Comparison of ENCODE assay signal across 13 mouse cellular contexts in the genomic region with DNA sequence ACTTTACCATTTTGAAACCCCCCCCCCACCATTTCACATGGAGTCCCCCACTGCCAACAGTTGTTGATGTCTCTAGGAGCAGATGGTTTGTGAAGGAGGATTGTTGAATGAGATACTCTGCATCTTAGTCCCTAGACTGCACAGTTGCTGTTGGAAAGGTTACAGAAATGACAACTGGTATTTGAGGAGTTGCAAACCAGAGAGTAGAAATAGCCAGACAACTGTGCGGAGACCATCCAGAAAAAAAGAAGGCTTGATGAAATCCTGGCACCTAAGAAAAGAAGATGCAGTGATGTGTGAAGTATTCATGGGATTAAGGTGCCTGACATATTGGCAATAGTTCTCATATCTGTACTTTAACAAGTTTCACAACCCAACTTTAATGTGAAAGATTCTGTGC.
A peak's percentile ranks its signal among the peaks of the same experiment; 100 is the strongest.
DNase-seq lines count a peak whose midpoint lies in the region; ATAC-seq and TF ChIP-seq lines count a peak whose summit lies in the region.
"Had no signal": no experiment of that assay in that cellular context is flagged by ENCODE, and none has a peak within 500 bp of the region (broad histone marks: within the 10 kb centered on the region; RNA-seq: fewer than 3 reads in every experiment).

No protein-coding gene starts in this region.

- H3K27me3 ChIP-seq in hindbrain, postnatal 0 days (ENCODE audit: insufficient read depth, low read length) = no peaks in the 10 kb centered on the region
- H3K27me3 ChIP-seq in hindbrain, embryonic 14.5 days (ENCODE audit: control insufficient read depth, insufficient read depth, low read length) = no peaks in the 10 kb centered on the region
- H3K27me3 ChIP-seq in forebrain, embryonic 16.5 days (replicated peaks; ENCODE audit: control insufficient read depth, insufficient read depth, low read length) = no peaks in the 10 kb centered on the region
- H3K27me3 ChIP-seq: heart, embryonic 15.5 days; hindbrain, embryonic 15.5 days had no signal

- WGBS in hindbrain, postnatal 0 days = 52% methylated on average over 1 of the region's 1 CpGs
- 85% methylated on average over 1 of the region's 1 CpGs for WGBS in hindbrain, embryonic 14.5 days
- 57% methylated on average over 1 of the region's 1 CpGs for WGBS in forebrain, embryonic 16.5 days

- TF ChIP-seq POLR2A in brain, embryonic 14.5 days (IDR thresholded peaks at IDR 0.05; ENCODE audit: borderline replicate concordance, extremely low read depth, insufficient read depth, insufficient read length, poor library complexity, severe bottlenecking) = no peak

- DNase-seq in hindbrain, postnatal 0 days (ENCODE audit: low spot score) = peak; percentile 54
- DNase-seq in hindbrain, embryonic 14.5 days (ENCODE audit: low spot score) = no peak
- DNase-seq in brain, embryonic 14.5 days (ENCODE audit: low read depth) = peak; percentile 84
- peak; percentile 6 to 38 for DNase-seq in left cerebral cortex, adult 9 months (ENCODE audit: low spot score in 2 of 2)
- no peak for DNase-seq in MN1 (ENCODE audit: low spot score)
- no peak for DNase-seq in ovary, adult 18-20 months (ENCODE audit: low spot score)
- DNase-seq: kidney, adult 9 months; lung, embryonic 14.5 days; thymus, postnatal 14 days had no signal

- H3K4me2 ChIP-seq in hindbrain, postnatal 0 days (ENCODE audit: low read depth, low read length) = no peak overlapping the region
- no peak overlapping the region for H3K4me2 ChIP-seq in hindbrain, embryonic 14.5 days (replicated peaks)
- H3K4me2 ChIP-seq in forebrain, embryonic 16.5 days (ENCODE audit: low read length) = no peak overlapping the region
- H3K4me2 ChIP-seq: heart, embryonic 15.5 days; hindbrain, embryonic 15.5 days; lung, embryonic 14.5 days had no signal

- no peaks in the 10 kb centered on the region for H3K4me1 ChIP-seq in hindbrain, postnatal 0 days (ENCODE audit: insufficient read depth, low read length)
- H3K4me1 ChIP-seq in hindbrain, embryonic 14.5 days (replicated peaks; ENCODE audit: control insufficient read depth, insufficient read depth, low read length) = no peaks in the 10 kb centered on the region
- no peaks in the 10 kb centered on the region for H3K4me1 ChIP-seq in forebrain, embryonic 16.5 days (replicated peaks; ENCODE audit: control insufficient read depth, insufficient read depth, low read length)
- H3K4me1 ChIP-seq: heart, embryonic 15.5 days; hindbrain, embryonic 15.5 days had no signal

- no peak overlapping the region for H3K4me3 ChIP-seq in hindbrain, postnatal 0 days (ENCODE audit: low read length)
- H3K4me3 ChIP-seq in hindbrain, embryonic 14.5 days (replicated peaks; ENCODE audit: low read length) = no peak overlapping the region
- H3K4me3 ChIP-seq in forebrain, embryonic 16.5 days (replicated peaks; ENCODE audit: low read length) = no peak overlapping the region
- H3K4me3 ChIP-seq: heart, embryonic 15.5 days; hindbrain, embryonic 15.5 days had no signal

- no peaks in the 10 kb centered on the region for H3K36me3 ChIP-seq in hindbrain, postnatal 0 days (ENCODE audit: insufficient read depth, low read length)
- H3K36me3 ChIP-seq in hindbrain, embryonic 14.5 days (replicated peaks; ENCODE audit: control insufficient read depth, insufficient read depth) = no peaks in the 10 kb centered on the region
- no peaks in the 10 kb centered on the region for H3K36me3 ChIP-seq in forebrain, embryonic 16.5 days (ENCODE audit: control insufficient read depth, insufficient read depth)
- H3K36me3 ChIP-seq: heart, embryonic 15.5 days; hindbrain, embryonic 15.5 days had no signal

- no peak for TF ChIP-seq CTCF in hindbrain, postnatal 0 days (IDR thresholded peaks at IDR 0.05; ENCODE audit: low read depth)
- no peak for TF ChIP-seq CTCF in brain, embryonic 14.5 days (IDR thresholded peaks at IDR 0.05; ENCODE audit: borderline replicate concordance, extremely low read depth, insufficient read depth, insufficient read length)

- H3K9ac ChIP-seq in hindbrain, postnatal 0 days (replicated peaks; ENCODE audit: low read length) = no peak overlapping the region
- no peak overlapping the region for H3K9ac ChIP-seq in hindbrain, embryonic 14.5 days
- no peak overlapping the region for H3K9ac ChIP-seq in forebrain, embryonic 16.5 days (replicated peaks; ENCODE audit: low read depth, low read length)
- H3K9ac ChIP-seq: heart, embryonic 15.5 days; hindbrain, embryonic 15.5 days; lung, embryonic 14.5 days had no signal

- H3K27ac ChIP-seq in hindbrain, postnatal 0 days = no peak overlapping the region
- no peak overlapping the region for H3K27ac ChIP-seq in hindbrain, embryonic 14.5 days
- H3K27ac ChIP-seq in forebrain, embryonic 16.5 days (ENCODE audit: low read length) = no peak overlapping the region
- H3K27ac ChIP-seq: heart, embryonic 15.5 days; hindbrain, embryonic 15.5 days had no signal

- no peaks in the 10 kb centered on the region for H3K9me3 ChIP-seq in hindbrain, postnatal 0 days (ENCODE audit: low read length)
- no peaks in the 10 kb centered on the region for H3K9me3 ChIP-seq in hindbrain, embryonic 14.5 days (ENCODE audit: control insufficient read depth, low read length)
- no peaks in the 10 kb centered on the region for H3K9me3 ChIP-seq in forebrain, embryonic 16.5 days (ENCODE audit: control insufficient read depth, low read length)
- H3K9me3 ChIP-seq: heart, embryonic 15.5 days; hindbrain, embryonic 15.5 days had no signal

- 0 out of 2 replicates have a peak, but pooled peaks have one; percentile 43 for ATAC-seq in hindbrain, postnatal 0 days
- ATAC-seq in hindbrain, embryonic 14.5 days (ENCODE audit: low FRiP score) = no peak
- peak; percentile 98 for ATAC-seq in forebrain, embryonic 16.5 days
- ATAC-seq: activated CD4-positive, CD25-positive, alpha-beta regulatory T cell, adult 4 months had no signal

Comparison
In these comparisons a context has a peak if more than half of its experiments do, and no peak if none do; other contexts are left out.
1. DNase-seq: peak in hindbrain, postnatal 0 days (single experiment), brain, embryonic 14.5 days (single experiment) and left cerebral cortex, adult 9 months (2 of 2); none in hindbrain, embryonic 14.5 days (single experiment), MN1 (single experiment) and ovary, adult 18-20 months (single experiment).